Mouse (Mus musculus): Measurements from ENCODE around the gene Rbm38. TPM values are rescaled to one million over a fixed set of nuclear protein-coding genes. Genes with fewer than 3 reads are reported as not detected.

Gene Rbm38
- total RNA-seq, 2 experiments from 2014 or later = 146 to 187 TPM

- no peak for DNase-seq
- intact Hi-C loops (cut with DNase I) = no loop called here
Observed at GRCm38 (mm10) chr2:173030591-173031338, 10.5 kb downstream of the Rbm38 start.

- intact Hi-C loops (cut with DNase I) = no loop called here
- DNase-seq = no peak
Observed at GRCm38 (mm10) chr2:173033531-173033930, 13.2 kb downstream of the Rbm38 start.

GRCm38 (mm10) chr2:173034998-173035397, 14.7 kb downstream of the Rbm38 start:
- DNase-seq = no peak
- intact Hi-C loops (cut with DNase I) = no loop called here

GRCm38 (mm10) chr2:173035653-173036052, 15.4 kb downstream of the Rbm38 start:
- intact Hi-C loops (cut with DNase I) = no loop called here
- DNase-seq = no peak

GRCm38 (mm10) chr2:173036055-173036454, 15.8 kb downstream of the Rbm38 start:
- intact Hi-C loops (cut with DNase I) = no loop called here

GRCm38 (mm10) chr2:173036611-173037010, 16.3 kb downstream of the Rbm38 start:
- intact Hi-C loops (cut with DNase I) = no loop called here
- no peak for DNase-seq

More at GRCm38 (mm10) chr2:173036055-173036454, 15.8 kb downstream of the Rbm38 start:
- no peak for DNase-seq

GRCm38 (mm10) chr2:173037347-173037746, 17.0 kb downstream of the Rbm38 start:
- intact Hi-C loops (cut with DNase I) = no loop called here
- DNase-seq = no peak

GRCm38 (mm10) chr2:173037827-173038607, 17.7 kb downstream of the Rbm38 start:
- no peak for DNase-seq
- intact Hi-C loops (cut with DNase I) = no loop called here

- intact Hi-C loops (cut with DNase I) = no loop called here
- DNase-seq = no peak
Observed at GRCm38 (mm10) chr2:173039041-173039440, 18.7 kb downstream of the Rbm38 start.

GRCm38 (mm10) chr2:173040803-173041202, 20.5 kb downstream of the Rbm38 start:
- intact Hi-C loops (cut with DNase I) = no loop called here
- no peak for DNase-seq

- DNase-seq = no peak
- intact Hi-C loops (cut with DNase I) = no loop called here
Observed at GRCm38 (mm10) chr2:173041242-173041641, 20.9 kb downstream of the Rbm38 start.

GRCm38 (mm10) chr2:173041893-173042292, 21.6 kb downstream of the Rbm38 start:
- DNase-seq = no peak
- intact Hi-C loops (cut with DNase I) = no loop called here

- intact Hi-C loops (cut with DNase I) = no loop called here
- DNase-seq = no peak
Observed at GRCm38 (mm10) chr2:173042504-173043162, 22.3 kb downstream of the Rbm38 start.

- peak; percentile 90 to 91 for DNase-seq
- intact Hi-C loops (cut with DNase I) = loop anchor here (2.0 kb wide), 2 partner anchors 22 to 36 kb away; no protein-coding TSS in a partner anchor
Observed at GRCm38 (mm10) chr2:173044198-173044970, 24.1 kb downstream of the Rbm38 start.

- intact Hi-C loops (cut with DNase I) = no loop called here
- peak in 1 of 2 experiments; percentile 70 for DNase-seq
Observed at GRCm38 (mm10) chr2:173046582-173047297, 26.4 kb downstream of the Rbm38 start.

GRCm38 (mm10) chr2:173047471-173047870, 27.2 kb downstream of the Rbm38 start:
- intact Hi-C loops (cut with DNase I) = no loop called here
- peak in 1 of 2 experiments; percentile 0 for DNase-seq

GRCm38 (mm10) chr2:173048041-173048745, 27.9 kb downstream of the Rbm38 start:
- intact Hi-C loops (cut with DNase I) = no loop called here
- no peak for DNase-seq

GRCm38 (mm10) chr2:173049231-173049630, 28.9 kb downstream of the Rbm38 start:
- intact Hi-C loops (cut with DNase I) = no loop called here
- peak in 1 of 2 experiments; percentile 7 for DNase-seq

GRCm38 (mm10) chr2:173049817-173050216, 29.5 kb downstream of the Rbm38 start:
- peak in 1 of 2 experiments; percentile 44 for DNase-seq
- intact Hi-C loops (cut with DNase I) = no loop called here
